Mouse (Mus musculus) intestine, embryonic 14.5 days (tissue): ENCODE measurements around the gene Nfil3. TPM values are rescaled to one million over a fixed set of nuclear protein-coding genes. Genes with fewer than 3 reads are reported as not detected.

Experiments used
- ATAC-seq: fragments of 200-750 bp; cut with Nextera tagmentation; replicated peaks from 2 replicates; pipeline ENCODE4 v1.8.0; 2017; ENCODE audit warnings: low read depth, moderate number of reproducible peaks, moderate TSS enrichment, moderate library complexity; ENCODE audit not compliant: low FRiP score, low TSS enrichment
- DNase-seq: peaks from one replicate; pipeline ENCODE4 v3.0.0-alpha.2; 2018; ENCODE audit warnings: low spot score
- H3K27ac ChIP-seq: fragments of 300-500 bp; sonication (generic); 2 replicates; pipeline ENCODE4 v1.5.1; 2014; ENCODE audit warnings: low read depth, mild to moderate bottlenecking, control low read depth
- H3K27me3 ChIP-seq: fragments of 300-500 bp; sonication (generic); replicated peaks from 2 replicates; pipeline ENCODE4 v1.6.1; 2014; ENCODE audit warnings: low read length, control low read depth; ENCODE audit not compliant: control insufficient read depth, insufficient read depth
- H3K36me3 ChIP-seq: fragments of 300-500 bp; sonication (generic); 2 replicates; pipeline ENCODE4 v1.6.1; 2014; ENCODE audit warnings: low read length, control low read depth; ENCODE audit not compliant: control insufficient read depth, insufficient read depth
- H3K4me1 ChIP-seq: fragments of 300-500 bp; sonication (generic); replicated peaks from 2 replicates; pipeline ENCODE4 v1.6.1; 2014; ENCODE audit warnings: low read length, control low read depth, mixed read lengths; ENCODE audit not compliant: control insufficient read depth, insufficient read depth
- H3K4me2 ChIP-seq: fragments of 300-500 bp; sonication (generic); 2 replicates; pipeline ENCODE4 v1.6.1; 2014; ENCODE audit warnings: low read length
- H3K4me3 ChIP-seq: fragments of 300-500 bp; sonication (generic); 2 replicates; pipeline ENCODE4 v1.5.1; 2014; ENCODE audit warnings: low read depth, low read length, control low read depth, mixed read lengths
- H3K9ac ChIP-seq: fragments of 300-500 bp; sonication (generic); 2 replicates; pipeline ENCODE4 v1.6.1; 2014; ENCODE audit warnings: mild to moderate bottlenecking, low read length
- H3K9me3 ChIP-seq: fragments of 300-500 bp; sonication (generic); 2 replicates; pipeline ENCODE4 v1.6.1; 2016; ENCODE audit warnings: low read length, control low read depth; ENCODE audit not compliant: control insufficient read depth
- WGBS: fragments of 180-500 bp; shearing (Covaris S2); extraction: QIAGEN DNeasy Blood & Tissue Kit; methylation state at CpG from one replicate; pipeline ENCODE4 v1.1.7; 2014; 5-methylcytosine and 5-hydroxymethylcytosine counted together
- polyA plus RNA-seq: library from polyadenylated mRNA; unstranded; fragments of >200 nt; fragmentation: Nextera tagmentation; extraction: Ambion mirVana; gene quantifications from 2 replicates; pipeline ENCODE4 v1.2.1, GENCODE M21; 2014

The Nfil3 gene
- polyA plus RNA-seq, 1 experiment from 2014 or later: 30.1 TPM

GRCm38 (mm10) chr13:52942876-52943388, 37.9 kb downstream of the Nfil3 start:
- no peak for DNase-seq
- H3K27me3 ChIP-seq: no peaks in the 10 kb centered on the region
- no peak for ATAC-seq
- 87% methylated on average over 1 of the region's 1 CpGs for WGBS
- H3K4me1 ChIP-seq: peaks cover 10% of the 10 kb centered on the region; the same call in 1 of the 2 replicates
- no peak overlapping the region for H3K27ac ChIP-seq
- no peak overlapping the region for H3K4me3 ChIP-seq
- H3K36me3 ChIP-seq: no peaks in the 10 kb centered on the region
- H3K4me2 ChIP-seq: no peak overlapping the region
- no peak overlapping the region for H3K9ac ChIP-seq
- H3K9me3 ChIP-seq: no peaks in the 10 kb centered on the region

- Histone ChIP-seq H3K9me3 (no peaks in the 10 kb centered on the region), H3K4me2 (no peak overlapping the region), H3K4me1 (peaks cover 8% of the 10 kb centered on the region; the same call in 1 of the 2 replicates), H3K36me3 (no peaks in the 10 kb centered on the region), H3K27me3 (no peaks in the 10 kb centered on the region), H3K27ac (no peak overlapping the region), H3K9ac (no peak overlapping the region), H3K4me3 (no peak overlapping the region)
- DNase-seq (no peak), ATAC-seq (no peak)
- WGBS: 77% methylated on average over 7 of the region's 7 CpGs
Observed at GRCm38 (mm10) chr13:52940956-52941355, 39.9 kb downstream of the Nfil3 start.

GRCm38 (mm10) chr13:52930582-52930981, 50.3 kb downstream of the Nfil3 start:
- Histone ChIP-seq H3K9ac (no peak overlapping the region), H3K4me2 (no peak overlapping the region; the same call in 1 of the 2 replicates), H3K9me3 (no peaks in the 10 kb centered on the region), H3K27ac (no peak overlapping the region), H3K4me3 (no peak overlapping the region), H3K4me1 (peaks cover 20% of the 10 kb centered on the region), H3K27me3 (no peaks in the 10 kb centered on the region), H3K36me3 (no peaks in the 10 kb centered on the region)
- DNase-seq (no peak), ATAC-seq (no peak)
- 43% methylated on average over 10 of the region's 10 CpGs for WGBS

GRCm38 (mm10) chr13:52929209-52930171, 51.4 kb downstream of the Nfil3 start, which contains the start of gene Auh:
TSS of gene Auh (minus strand) at chr13:52929681.
- Histone ChIP-seq H3K4me1 (peaks cover 20% of the 10 kb centered on the region), H3K9me3 (no peaks in the 10 kb centered on the region), H3K36me3 (no peaks in the 10 kb centered on the region), H3K27ac (peak within 1 kb of the TSS; percentile 72), H3K4me3 (peak within 1 kb of the TSS; percentile 83), H3K27me3 (no peaks in the 10 kb centered on the region), H3K9ac (peak within 1 kb of the TSS; percentile 77), H3K4me2 (peak within 1 kb of the TSS; percentile 52)
- peak; percentile 95 for ATAC-seq
- DNase-seq: peak; percentile 94
- under 1% methylated on average over 63 of the region's 63 CpGs for WGBS

- Histone ChIP-seq H3K9me3 (no peaks in the 10 kb centered on the region), H3K27ac (no peak overlapping the region), H3K36me3 (no peaks in the 10 kb centered on the region), H3K4me1 (peaks cover 20% of the 10 kb centered on the region), H3K9ac (no peak overlapping the region; the same call in 1 of the 2 replicates), H3K27me3 (no peaks in the 10 kb centered on the region), H3K4me3 (peak overlapping the region; percentile 83), H3K4me2 (peak overlapping the region; percentile 52)
- no peak for ATAC-seq
- 68% methylated on average over 9 of the region's 9 CpGs for WGBS
- no peak for DNase-seq
Observed at GRCm38 (mm10) chr13:52928392-52928791, 52.5 kb downstream of the Nfil3 start.

- no peaks in the 10 kb centered on the region for H3K36me3 ChIP-seq
- 84% methylated on average over 5 of the region's 5 CpGs for WGBS
- H3K4me2 ChIP-seq: no peak overlapping the region
- no peak for ATAC-seq
- no peak overlapping the region for H3K9ac ChIP-seq
- H3K27ac ChIP-seq: no peak overlapping the region
- DNase-seq: no peak
- no peaks in the 10 kb centered on the region for H3K27me3 ChIP-seq
- no peak overlapping the region for H3K4me3 ChIP-seq
- H3K4me1 ChIP-seq: peaks cover 15% of the 10 kb centered on the region
- H3K9me3 ChIP-seq: no peaks in the 10 kb centered on the region
Observed at GRCm38 (mm10) chr13:52924457-52924856, 56.4 kb downstream of the Nfil3 start.

- Histone ChIP-seq H3K4me1 (no peaks in the 10 kb centered on the region), H3K27ac (no peak overlapping the region), H3K4me2 (no peak overlapping the region), H3K36me3 (0 out of 2 replicates have a peak, but pooled peaks cover 3% of the 10 kb centered on the region), H3K4me3 (no peak overlapping the region), H3K27me3 (no peaks in the 10 kb centered on the region), H3K9ac (no peak overlapping the region), H3K9me3 (no peaks in the 10 kb centered on the region)
- 80% methylated on average over 8 of the region's 8 CpGs for WGBS
- ATAC-seq (no peak), DNase-seq (no peak)
Observed at GRCm38 (mm10) chr13:52921966-52922365, 58.9 kb downstream of the Nfil3 start.

GRCm38 (mm10) chr13:52921065-52921825, 59.6 kb downstream of the Nfil3 start:
- Histone ChIP-seq H3K27me3 (no peaks in the 10 kb centered on the region), H3K9me3 (no peaks in the 10 kb centered on the region), H3K4me3 (no peak overlapping the region), H3K36me3 (0 out of 2 replicates have a peak, but pooled peaks cover 3% of the 10 kb centered on the region), H3K4me1 (no peaks in the 10 kb centered on the region), H3K27ac (no peak overlapping the region), H3K4me2 (no peak overlapping the region), H3K9ac (no peak overlapping the region)
- DNase-seq (no peak), ATAC-seq (no peak)
- 79% methylated on average over 7 of the region's 7 CpGs for WGBS
